Mouse (Mus musculus): ENCODE data around the gene Pcid2.

GRCm38 (mm10) chr8:13057351-13057750 lies 47.9 kb downstream of the Pcid2 start:
- TF ChIP-seq POLR2A (IDR thresholded peaks at IDR 0.05; ENCODE audit: insufficient read depth, low read length): no peak
- TF ChIP-seq EP300 (IDR thresholded peaks at IDR 0.05; ENCODE audit: insufficient read depth, low read depth, low read length): no peak
- no peak for TF ChIP-seq CTCF (IDR thresholded peaks at IDR 0.05; ENCODE audit: low read depth, low read length)

Data from ES-Bruce4 (cell line).